Mouse (Mus musculus) ES-E14 (cell line): ENCODE results near the gene Unc45b.

Source experiments
- CHD2 ChIP-seq: IDR thresholded peaks from 2 replicates; pipeline ENCODE4 v1.6.1; 2014; ENCODE audit warnings: mild to moderate bottlenecking, low read depth, low read length, inconsistent platforms
- HCFC1 ChIP-seq: IDR thresholded peaks from 2 replicates; pipeline ENCODE4 v1.6.1; 2012; ENCODE audit warnings: low read length, inconsistent platforms, borderline replicate concordance; ENCODE audit not compliant: insufficient read depth
- ZNF384 ChIP-seq: IDR thresholded peaks from 2 replicates; pipeline ENCODE4 v1.6.1; 2012; ENCODE audit warnings: low read depth, low read length, inconsistent platforms

DNA sequence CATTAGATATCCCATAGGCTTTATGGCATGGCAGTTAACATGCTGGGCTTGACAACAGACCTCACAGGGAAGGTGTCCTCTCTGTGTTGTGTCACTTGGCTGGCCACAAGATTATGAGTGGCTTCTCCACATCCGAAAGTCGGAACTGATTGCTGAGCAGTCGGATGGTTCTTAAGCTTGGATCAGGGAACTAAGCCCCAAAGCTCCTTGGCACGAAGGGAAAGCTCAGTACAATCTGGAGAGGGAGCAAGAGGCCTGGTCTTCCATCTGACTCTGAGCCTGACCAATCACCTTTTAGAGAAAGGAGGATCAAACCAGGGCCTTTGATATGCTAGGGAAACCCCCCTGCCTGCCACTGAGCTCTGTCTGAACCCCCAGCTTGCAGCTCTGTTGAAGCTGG, 11.3 kb downstream of the Unc45b start:
- TF ChIP-seq CHD2 = no peak
- TF ChIP-seq ZNF384 = no peak
- no peak for TF ChIP-seq HCFC1
